Mouse (Mus musculus) mesoderm, embryonic 11.5 days (tissue): ENCODE results near the gene Traf2.

ENCODE experiments used
- DNase-seq: peaks from one replicate; pipeline ENCODE4 v3.0.0-alpha.2; 2012; ENCODE audit warnings: low read depth, low spot score

Gene Traf2

GRCm38 (mm10) chr2:25546811-25547491 lies at the start of gene Traf2:
TSS of gene Traf2 (minus strand) at chr2:25546940.
- peak; percentile 99 for DNase-seq

GRCm38 (mm10) chr2:25591863-25592262 lies 45.1 kb upstream of the Traf2 start:
- DNase-seq, result no peak

- no peak for DNase-seq
Measured at GRCm38 (mm10) chr2:25588227-25588907, 41.6 kb upstream of the Traf2 start.

GRCm38 (mm10) chr2:25587290-25587689 lies 40.5 kb upstream of the Traf2 start:
- DNase-seq, result no peak

- DNase-seq, result no peak
Measured at GRCm38 (mm10) chr2:25585601-25586000, 38.9 kb upstream of the Traf2 start.

- DNase-seq, result no peak
Measured at GRCm38 (mm10) chr2:25584856-25585255, 38.1 kb upstream of the Traf2 start.

- DNase-seq, result no peak
Measured at GRCm38 (mm10) chr2:25584152-25584551, 37.4 kb upstream of the Traf2 start.

GRCm38 (mm10) chr2:25583571-25583970 lies 36.8 kb upstream of the Traf2 start:
- no peak for DNase-seq

GRCm38 (mm10) chr2:25583120-25583481 lies 36.4 kb upstream of the Traf2 start:
- no peak for DNase-seq

GRCm38 (mm10) chr2:25582466-25583119 lies 35.9 kb upstream of the Traf2 start:
- DNase-seq, result peak; percentile 28

GRCm38 (mm10) chr2:25581901-25582301 lies 35.2 kb upstream of the Traf2 start:
- DNase-seq, result no peak

- peak; percentile 81 for DNase-seq
Measured at GRCm38 (mm10) chr2:25581294-25581864, 34.6 kb upstream of the Traf2 start, which contains the start of gene Ajm1. TSS of gene Ajm1 (minus strand) at chr2:25581757.

- no peak for DNase-seq
Measured at GRCm38 (mm10) chr2:25580621-25581101, 33.9 kb upstream of the Traf2 start.

GRCm38 (mm10) chr2:25579737-25580460 lies 33.2 kb upstream of the Traf2 start:
- DNase-seq, result peak; percentile 39

- no peak for DNase-seq
Measured at GRCm38 (mm10) chr2:25578796-25579736, 32.3 kb upstream of the Traf2 start.

- DNase-seq, result peak; percentile 52
Measured at GRCm38 (mm10) chr2:25577951-25578795, 31.4 kb upstream of the Traf2 start.

GRCm38 (mm10) chr2:25576965-25577891 lies 30.5 kb upstream of the Traf2 start:
- DNase-seq, result peak; percentile 30
